Mouse (Mus musculus): ENCODE results near the gene Nmnat1. TPM values are rescaled to one million over a fixed set of nuclear protein-coding genes. Genes with fewer than 3 reads are reported as not detected.

The Nmnat1 gene
- polyA plus RNA-seq, 1 experiment, result not detected

GRCm38 (mm10) chr4:149518351-149519220 lies 33.6 kb upstream of the Nmnat1 start:
- Histone ChIP-seq H3K27ac (ENCODE audit: insufficient read depth, low read depth, low read length) (no peak overlapping the region), H3K4me1 (ENCODE audit: control insufficient read depth, insufficient read depth, low read length) (peaks cover 16% of the 10 kb centered on the region), H3K4me3 (ENCODE audit: insufficient read depth, low read depth, low read length) (peak overlapping the region; percentile 74)
- WGBS, result 5% methylated on average over 52 of the region's 52 CpGs
- TF ChIP-seq POLR2A (IDR thresholded peaks at IDR 0.05; ENCODE audit: insufficient read depth, low read depth, low read length), result no peak; the same call in 1 of the 2 replicates
- no peak for TF ChIP-seq CTCF (IDR thresholded peaks at IDR 0.05; ENCODE audit: insufficient read depth, low read depth, low read length)

GRCm38 (mm10) chr4:149517868-149518340 lies 32.9 kb upstream of the Nmnat1 start, which contains the start of gene Ctnnbip1:
Gene Ctnnbip1 (plus strand): TSS chr4:149518236.
- H3K27ac ChIP-seq (ENCODE audit: insufficient read depth, low read depth, low read length), result no peak within 1 kb of the TSS

GRCm38 (mm10) chr4:149515706-149516105 lies 30.7 kb upstream of the Nmnat1 start:
- 86% methylated on average over 5 of the region's 5 CpGs for WGBS
- TF ChIP-seq CTCF (IDR thresholded peaks at IDR 0.05; ENCODE audit: insufficient read depth, low read depth, low read length) (no peak), POLR2A (IDR thresholded peaks at IDR 0.05; ENCODE audit: insufficient read depth, low read depth, low read length) (no peak)
- no peak overlapping the region for H3K27ac ChIP-seq (ENCODE audit: insufficient read depth, low read depth, low read length)
- H3K4me3 ChIP-seq (ENCODE audit: insufficient read depth, low read depth, low read length), result no peak overlapping the region
- peaks cover 10% of the 10 kb centered on the region for H3K4me1 ChIP-seq (ENCODE audit: control insufficient read depth, insufficient read depth, low read length)

More at GRCm38 (mm10) chr4:149517868-149518340, 32.9 kb upstream of the Nmnat1 start, which contains the start of gene Ctnnbip1:
- 2% methylated on average over 46 of the region's 46 CpGs for WGBS
- Histone ChIP-seq H3K4me3 (ENCODE audit: insufficient read depth, low read depth, low read length) (peak within 1 kb of the TSS; percentile 74), H3K4me1 (ENCODE audit: control insufficient read depth, insufficient read depth, low read length) (peaks cover 16% of the 10 kb centered on the region)
- TF ChIP-seq POLR2A (IDR thresholded peaks at IDR 0.05; ENCODE audit: insufficient read depth, low read depth, low read length) (peak; percentile 44), CTCF (IDR thresholded peaks at IDR 0.05; ENCODE audit: insufficient read depth, low read depth, low read length) (no peak)

- Histone ChIP-seq H3K4me3 (ENCODE audit: insufficient read depth, low read depth, low read length) (no peak overlapping the region), H3K27ac (ENCODE audit: insufficient read depth, low read depth, low read length) (no peak overlapping the region)
- 72% methylated on average over 7 of the region's 7 CpGs for WGBS
Observed at GRCm38 (mm10) chr4:149512072-149512471, 27.1 kb upstream of the Nmnat1 start.

GRCm38 (mm10) chr4:149511221-149511646 lies 26.2 kb upstream of the Nmnat1 start:
- H3K4me1 ChIP-seq (ENCODE audit: control insufficient read depth, insufficient read depth, low read length), result peaks cover 2% of the 10 kb centered on the region; the same call in 1 of the 2 replicates
- no peak overlapping the region for H3K4me3 ChIP-seq (ENCODE audit: insufficient read depth, low read depth, low read length)
- 44% methylated on average over 6 of the region's 6 CpGs for WGBS
- H3K27ac ChIP-seq (ENCODE audit: insufficient read depth, low read depth, low read length), result no peak overlapping the region; the same call in 1 of the 2 replicates
- TF ChIP-seq CTCF (IDR thresholded peaks at IDR 0.05; ENCODE audit: insufficient read depth, low read depth, low read length), result no peak

More at GRCm38 (mm10) chr4:149512072-149512471, 27.1 kb upstream of the Nmnat1 start:
- H3K4me1 ChIP-seq (ENCODE audit: control insufficient read depth, insufficient read depth, low read length), result peaks cover 2% of the 10 kb centered on the region; the same call in 1 of the 2 replicates
- TF ChIP-seq POLR2A (IDR thresholded peaks at IDR 0.05; ENCODE audit: insufficient read depth, low read depth, low read length), result no peak
- no peak for TF ChIP-seq CTCF (IDR thresholded peaks at IDR 0.05; ENCODE audit: insufficient read depth, low read depth, low read length)

- Histone ChIP-seq H3K4me3 (ENCODE audit: insufficient read depth, low read depth, low read length) (no peak overlapping the region), H3K4me1 (ENCODE audit: control insufficient read depth, insufficient read depth, low read length) (peaks cover 9% of the 10 kb centered on the region), H3K27ac (ENCODE audit: insufficient read depth, low read depth, low read length) (no peak overlapping the region)
- no peak for TF ChIP-seq CTCF (IDR thresholded peaks at IDR 0.05; ENCODE audit: insufficient read depth, low read depth, low read length)
- no peak for TF ChIP-seq POLR2A (IDR thresholded peaks at IDR 0.05; ENCODE audit: insufficient read depth, low read depth, low read length)
- WGBS, result 85% methylated on average over 3 of the region's 3 CpGs
Observed at GRCm38 (mm10) chr4:149506904-149507303, 21.9 kb upstream of the Nmnat1 start.

- peaks cover 9% of the 10 kb centered on the region for H3K4me1 ChIP-seq (ENCODE audit: control insufficient read depth, insufficient read depth, low read length)
- no peak overlapping the region for H3K4me3 ChIP-seq (ENCODE audit: insufficient read depth, low read depth, low read length)
- no peak for TF ChIP-seq CTCF (IDR thresholded peaks at IDR 0.05; ENCODE audit: insufficient read depth, low read depth, low read length)
- TF ChIP-seq POLR2A (IDR thresholded peaks at IDR 0.05; ENCODE audit: insufficient read depth, low read depth, low read length), result no peak
- H3K27ac ChIP-seq (ENCODE audit: insufficient read depth, low read depth, low read length), result no peak overlapping the region
- 21% methylated on average over 15 of the region's 15 CpGs for WGBS
Observed at GRCm38 (mm10) chr4:149505261-149505967, 20.4 kb upstream of the Nmnat1 start.

- no peak for TF ChIP-seq CTCF (IDR thresholded peaks at IDR 0.05; ENCODE audit: insufficient read depth, low read depth, low read length)
- no peak for TF ChIP-seq POLR2A (IDR thresholded peaks at IDR 0.05; ENCODE audit: insufficient read depth, low read depth, low read length)
- whole genome bisulfite sequencing, result 10% methylated on average over 3 of the region's 3 CpGs
- Histone ChIP-seq H3K4me1 (ENCODE audit: control insufficient read depth, insufficient read depth, low read length) (peaks cover 9% of the 10 kb centered on the region), H3K4me3 (ENCODE audit: insufficient read depth, low read depth, low read length) (no peak overlapping the region), H3K27ac (ENCODE audit: insufficient read depth, low read depth, low read length) (no peak overlapping the region)
Observed at GRCm38 (mm10) chr4:149504858-149505257, 19.9 kb upstream of the Nmnat1 start.
